8 mouse cellular contexts compared by ENCODE assay signal in the genomic region with DNA sequence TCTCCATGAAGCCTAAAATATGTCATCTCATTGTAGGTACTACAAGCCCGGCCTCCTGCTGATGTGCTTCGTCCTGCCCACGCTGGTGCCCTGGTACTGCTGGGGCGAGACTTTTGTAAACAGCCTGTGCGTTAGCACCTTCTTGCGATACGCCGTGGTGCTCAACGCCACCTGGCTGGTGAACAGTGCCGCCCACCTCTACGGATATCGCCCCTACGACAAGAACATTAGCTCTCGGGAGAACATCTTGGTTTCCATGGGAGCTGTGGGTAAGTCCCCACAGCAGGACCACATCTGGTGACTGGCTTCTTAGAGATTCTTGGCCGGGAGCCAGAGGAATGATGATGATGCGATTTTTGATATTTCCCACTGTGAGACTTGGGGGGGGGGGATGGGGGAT. TPM values are rescaled to one million over a fixed set of nuclear protein-coding genes. Genes with fewer than 3 reads are reported as not detected.
DNase-seq lines count a peak whose midpoint lies in the region; ATAC-seq and TF ChIP-seq lines count a peak whose summit lies in the region.
"Had no signal": no experiment of that assay in that cellular context is flagged by ENCODE, and none has a peak within 500 bp of the region (broad histone marks: within the 10 kb centered on the region; RNA-seq: fewer than 3 reads in every experiment).

No protein-coding gene starts in this region.

- no peak for TF ChIP-seq POLR2A in olfactory bulb, adult 2 months (IDR thresholded peaks at IDR 0.05; ENCODE audit: insufficient read depth, low read depth, low read length)

- H3K4me3 ChIP-seq in midbrain, embryonic 14.5 days (replicated peaks; ENCODE audit: low read depth, low read length): no peak overlapping the region
- H3K4me3 ChIP-seq in midbrain, embryonic 10.5 days: no peak overlapping the region; the same call in 1 of the 2 replicates
- no peak overlapping the region for H3K4me3 ChIP-seq in embryonic facial prominence, embryonic 15.5 days (replicated peaks)
- H3K4me3 ChIP-seq in limb, embryonic 13.5 days: peak overlapping the region; percentile 7; the same call in 1 of the 2 replicates
- peak overlapping the region; percentile 23 for H3K4me3 ChIP-seq in olfactory bulb, adult 2 months (ENCODE audit: insufficient read depth, low read depth, low read length)
- H3K4me3 ChIP-seq: limb, embryonic 15.5 days had no signal

- WGBS in midbrain, embryonic 14.5 days: 72% methylated on average over 16 of the region's 16 CpGs
- 94% methylated on average over 16 of the region's 16 CpGs for WGBS in midbrain, embryonic 10.5 days
- WGBS in embryonic facial prominence, embryonic 15.5 days: 58% methylated on average over 16 of the region's 16 CpGs
- WGBS in limb, embryonic 13.5 days: 62% methylated on average over 16 of the region's 16 CpGs
- WGBS in olfactory bulb, adult 2 months: 25% methylated on average over 16 of the region's 16 CpGs

- no peak overlapping the region for H3K9ac ChIP-seq in midbrain, embryonic 14.5 days (replicated peaks; ENCODE audit: low read length)
- H3K9ac ChIP-seq in embryonic facial prominence, embryonic 15.5 days: no peak overlapping the region
- H3K9ac ChIP-seq in limb, embryonic 13.5 days: no peak overlapping the region
- H3K9ac ChIP-seq: limb, embryonic 15.5 days had no signal

- peak overlapping the region; percentile 17 for H3K4me2 ChIP-seq in midbrain, embryonic 14.5 days (ENCODE audit: low read length)
- H3K4me2 ChIP-seq in embryonic facial prominence, embryonic 15.5 days (replicated peaks): 0 out of 2 replicates have a peak overlapping the region, but pooled peaks have one; percentile 2
- H3K4me2 ChIP-seq in limb, embryonic 13.5 days (replicated peaks): peak overlapping the region; percentile 100
- H3K4me2 ChIP-seq: limb, embryonic 15.5 days had no signal

- H3K27me3 ChIP-seq in midbrain, embryonic 14.5 days (ENCODE audit: control insufficient read depth, insufficient read depth, low read length): no peaks in the 10 kb centered on the region
- no peaks in the 10 kb centered on the region for H3K27me3 ChIP-seq in midbrain, embryonic 10.5 days (ENCODE audit: low read depth, poor library complexity, severe bottlenecking)
- H3K27me3 ChIP-seq in embryonic facial prominence, embryonic 15.5 days: no peaks in the 10 kb centered on the region
- H3K27me3 ChIP-seq in limb, embryonic 13.5 days: no peaks in the 10 kb centered on the region
- H3K27me3 ChIP-seq: limb, embryonic 15.5 days had no signal

- ATAC-seq in midbrain, embryonic 14.5 days (ENCODE audit: low FRiP score, low TSS enrichment): no peak
- ATAC-seq in embryonic facial prominence, embryonic 15.5 days (ENCODE audit: insufficient number of reproducible peaks, low FRiP score, low TSS enrichment, low read depth): no peak
- no peak for ATAC-seq in limb, embryonic 13.5 days (ENCODE audit: low FRiP score, low read depth)

- no peak for TF ChIP-seq CTCF in olfactory bulb, adult 2 months (IDR thresholded peaks at IDR 0.05; ENCODE audit: insufficient read depth, low read depth, low read length)

- no peaks in the 10 kb centered on the region for H3K9me3 ChIP-seq in midbrain, embryonic 14.5 days (ENCODE audit: control insufficient read depth, low read length)
- no peaks in the 10 kb centered on the region for H3K9me3 ChIP-seq in midbrain, embryonic 10.5 days (replicated peaks)
- H3K9me3 ChIP-seq in embryonic facial prominence, embryonic 15.5 days (replicated peaks): no peaks in the 10 kb centered on the region
- no peaks in the 10 kb centered on the region for H3K9me3 ChIP-seq in limb, embryonic 13.5 days
- H3K9me3 ChIP-seq: limb, embryonic 15.5 days had no signal

- H3K27ac ChIP-seq in midbrain, embryonic 14.5 days (replicated peaks; ENCODE audit: low read depth, low read length): no peak overlapping the region
- H3K27ac ChIP-seq in midbrain, embryonic 10.5 days (replicated peaks): no peak overlapping the region
- H3K27ac ChIP-seq in embryonic facial prominence, embryonic 15.5 days (replicated peaks): no peak overlapping the region
- no peak overlapping the region for H3K27ac ChIP-seq in limb, embryonic 13.5 days
- peak overlapping the region; percentile 64 for H3K27ac ChIP-seq in olfactory bulb, adult 2 months (ENCODE audit: insufficient read depth, low read depth, low read length)
- H3K27ac ChIP-seq: limb, embryonic 15.5 days had no signal

- no peak for DNase-seq in midbrain, embryonic 14.5 days
- DNase-seq in midbrain, embryonic 10.5 days (ENCODE audit: low spot score): no peak
- DNase-seq in layer of hippocampus, adult 9-10 months (ENCODE audit: low spot score): no peak
- DNase-seq in thymus, postnatal 36 days: no peak

- peaks cover 98% of the 10 kb centered on the region for H3K36me3 ChIP-seq in midbrain, embryonic 14.5 days (ENCODE audit: control insufficient read depth, insufficient read depth, low read length)
- peaks cover 99% of the 10 kb centered on the region for H3K36me3 ChIP-seq in midbrain, embryonic 10.5 days
- H3K36me3 ChIP-seq in embryonic facial prominence, embryonic 15.5 days: peaks cover 94% of the 10 kb centered on the region
- peaks cover 99% of the 10 kb centered on the region for H3K36me3 ChIP-seq in limb, embryonic 13.5 days

- peaks cover 44% of the 10 kb centered on the region for H3K4me1 ChIP-seq in midbrain, embryonic 14.5 days (ENCODE audit: control insufficient read depth, insufficient read depth, low read length)
- H3K4me1 ChIP-seq in midbrain, embryonic 10.5 days: peaks cover 56% of the 10 kb centered on the region
- H3K4me1 ChIP-seq in embryonic facial prominence, embryonic 15.5 days: peaks cover 80% of the 10 kb centered on the region
- H3K4me1 ChIP-seq in limb, embryonic 13.5 days: peaks cover 86% of the 10 kb centered on the region
- H3K4me1 ChIP-seq in olfactory bulb, adult 2 months (ENCODE audit: control insufficient read depth, insufficient read depth, low read length): peaks cover 47% of the 10 kb centered on the region

RNA-seq across cellular contexts. Expression of gene Scd2, which starts 7.7 kb away (rescaled TPM):
- polyA plus RNA-seq in midbrain, embryonic 14.5 days (2014; fragmentation: Nextera tagmentation; extraction: Ambion mirVana): 194 and 281 TPM in 2 replicates
- polyA plus RNA-seq in midbrain, embryonic 10.5 days (2016; fragmentation: Nextera tagmentation; extraction: Ambion mirVana): 326 and 382 TPM in 2 replicates
- polyA plus RNA-seq in embryonic facial prominence, embryonic 15.5 days (2015; fragmentation: Nextera tagmentation; extraction: Ambion mirVana): 179 and 181 TPM in 2 replicates
- polyA plus RNA-seq in limb, embryonic 13.5 days (2015; fragmentation: Nextera tagmentation; extraction: Ambion mirVana): 197 and 219 TPM in 2 replicates
- 299 and 337 TPM in 2 replicates for polyA plus RNA-seq in olfactory bulb, adult 2 months (2012; ENCODE audit: insufficient read depth, insufficient read length, low replicate concordance, missing spikeins)

RNA-seq across cellular contexts. Expression of gene Scd4, which starts 31.7 kb away (rescaled TPM):
- polyA plus RNA-seq in midbrain, embryonic 14.5 days (2014; fragmentation: Nextera tagmentation; extraction: Ambion mirVana): 0.11 and 0.19 TPM in 2 replicates
- polyA plus RNA-seq in midbrain, embryonic 10.5 days (2016; fragmentation: Nextera tagmentation; extraction: Ambion mirVana): 0.06 TPM in 1 of 2 replicates, not detected in the other
- polyA plus RNA-seq in embryonic facial prominence, embryonic 15.5 days (2015; fragmentation: Nextera tagmentation; extraction: Ambion mirVana): 0.16 and 0.39 TPM in 2 replicates
- polyA plus RNA-seq in limb, embryonic 13.5 days (2015; fragmentation: Nextera tagmentation; extraction: Ambion mirVana): 0.13 and 0.14 TPM in 2 replicates
- polyA plus RNA-seq in olfactory bulb, adult 2 months (2012; ENCODE audit: insufficient read depth, insufficient read length, low replicate concordance, missing spikeins): not detected in 2 replicates

Comparison
In these comparisons a context has a peak if more than half of its experiments do, and no peak if none do; other contexts are left out.
1. H3K4me2 ChIP-seq: peak in every context shown above with its lines; median percentile 100 in limb, embryonic 13.5 days; 17 in midbrain, embryonic 14.5 days; 2 in embryonic facial prominence, embryonic 15.5 days.
2. H3K4me3 ChIP-seq: peak in limb, embryonic 13.5 days (single experiment) and olfactory bulb, adult 2 months (single experiment); none in midbrain, embryonic 14.5 days (single experiment), midbrain, embryonic 10.5 days (single experiment) and embryonic facial prominence, embryonic 15.5 days (single experiment).